Mouse (Mus musculus): ENCODE results near the gene Oaz3. TPM values are rescaled to one million over a fixed set of nuclear protein-coding genes. Genes with fewer than 3 reads are reported as not detected.

The Oaz3 gene
- polyA plus RNA-seq, 1 experiment from 2014 or later = 1.7 TPM

DNA sequence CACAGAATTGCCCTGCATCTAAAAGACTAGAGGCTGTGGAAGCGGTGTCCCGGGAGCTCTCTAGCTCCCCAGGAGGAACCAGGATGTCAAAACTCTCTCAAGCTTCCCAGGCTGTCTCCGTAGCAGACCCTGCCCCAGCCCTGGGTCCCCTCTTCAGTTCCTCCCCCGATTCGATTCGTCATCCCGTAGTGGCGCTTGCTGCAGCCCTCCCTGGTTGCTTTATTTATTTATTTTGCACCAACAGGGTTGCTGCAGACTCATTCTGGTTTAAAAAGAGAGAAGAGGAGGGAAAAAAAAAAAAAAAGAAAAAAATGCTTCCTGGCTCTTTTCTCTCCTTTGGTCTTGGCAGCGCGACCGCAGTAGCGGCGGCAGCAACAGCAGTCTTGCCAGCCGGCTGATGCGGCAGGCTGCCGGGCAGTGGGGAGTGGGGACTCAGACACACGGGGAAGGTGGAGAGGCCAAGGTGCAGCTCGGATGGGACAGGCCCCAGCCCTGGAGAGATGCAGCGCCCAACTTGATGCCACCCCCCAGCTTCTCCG is 44.7 kb downstream of the Oaz3 start:
- H3K4me3 ChIP-seq = peak overlapping the region; percentile 42
- H3K27me3 ChIP-seq = peaks cover 7% of the 10 kb centered on the region; the same call in 1 of the 2 replicates
- H3K36me3 ChIP-seq = no peaks in the 10 kb centered on the region
- peak; percentile 82 for ATAC-seq (replicated peaks)
- peak overlapping the region; percentile 56 for H3K9ac ChIP-seq (replicated peaks)
- H3K27ac ChIP-seq (replicated peaks) = peak overlapping the region; percentile 55
- WGBS = under 1% methylated on average over 20 of the region's 20 CpGs
- peak overlapping the region; percentile 75 for H3K4me2 ChIP-seq (replicated peaks)
- peaks cover 22% of the 10 kb centered on the region for H3K4me1 ChIP-seq
- no peaks in the 10 kb centered on the region for H3K9me3 ChIP-seq

DNA sequence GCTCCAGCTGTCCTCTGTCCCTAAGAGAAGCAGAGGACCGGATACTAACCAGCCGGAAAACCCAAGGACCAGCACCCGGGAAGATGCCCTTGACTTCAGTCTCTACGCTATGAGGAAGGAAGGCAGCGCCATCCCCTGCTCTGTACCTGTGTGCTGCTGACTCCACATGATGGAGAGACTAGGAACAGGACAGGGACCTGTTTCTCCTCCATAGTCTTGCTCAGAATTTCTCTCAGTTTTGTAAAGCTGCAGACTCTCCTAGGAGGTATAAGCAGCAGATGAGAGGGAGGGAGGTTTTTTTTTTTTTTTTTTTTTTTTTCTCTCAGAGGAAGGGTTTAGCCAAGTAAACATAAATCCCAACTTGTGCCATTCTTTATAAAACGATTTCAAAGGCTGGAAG is 45.5 kb downstream of the Oaz3 start, which contains the start of gene Lingo4:
Lingo4 (plus strand) TSS at position 301 of the 400 bp plus-strand sequence.
- H3K27me3 ChIP-seq = peaks cover 7% of the 10 kb centered on the region; the same call in 1 of the 2 replicates
- WGBS = 80% methylated on average over 6 of the region's 6 CpGs

DNA sequence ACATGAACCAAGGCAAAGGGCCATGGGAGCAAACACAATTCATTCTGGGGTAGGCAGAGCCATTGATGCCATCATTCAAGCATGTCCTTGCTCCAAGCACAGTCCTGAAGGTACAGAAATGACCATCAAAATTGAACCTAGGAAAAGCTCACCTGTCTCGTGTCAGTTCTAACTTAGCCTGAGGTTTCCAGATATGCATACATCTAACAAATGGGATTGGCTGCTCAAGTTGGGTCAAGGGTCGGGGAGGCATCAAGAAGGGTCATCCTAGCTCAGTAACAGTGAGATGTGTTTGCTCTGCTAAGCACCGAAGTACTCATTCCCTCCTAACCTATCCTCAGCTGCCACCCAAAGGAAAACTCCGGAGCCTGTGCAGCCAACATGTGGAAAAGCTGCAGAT is 46.9 kb downstream of the Oaz3 start:
- Histone ChIP-seq H3K4me1 (peaks cover 22% of the 10 kb centered on the region), H3K4me3 (no peak overlapping the region), H3K36me3 (no peaks in the 10 kb centered on the region), H3K9ac (replicated peaks) (no peak overlapping the region), H3K27ac (replicated peaks) (no peak overlapping the region), H3K27me3 (peaks cover 7% of the 10 kb centered on the region; the same call in 1 of the 2 replicates), H3K4me2 (replicated peaks) (no peak overlapping the region), H3K9me3 (no peaks in the 10 kb centered on the region)
- no peak for ATAC-seq (replicated peaks)
- WGBS = 85% methylated on average over 4 of the region's 4 CpGs

More for the DNA sequence above, 45.5 kb downstream of the Oaz3 start, which contains the start of gene Lingo4:
- Histone ChIP-seq H3K9me3 (no peaks in the 10 kb centered on the region), H3K36me3 (no peaks in the 10 kb centered on the region), H3K4me3 (peak within 1 kb of the TSS; percentile 42), H3K9ac (replicated peaks) (peak within 1 kb of the TSS; percentile 56), H3K27ac (replicated peaks) (peak within 1 kb of the TSS; percentile 55), H3K4me2 (replicated peaks) (peak within 1 kb of the TSS; percentile 75), H3K4me1 (peaks cover 22% of the 10 kb centered on the region)
- ATAC-seq (replicated peaks) = no peak

DNA sequence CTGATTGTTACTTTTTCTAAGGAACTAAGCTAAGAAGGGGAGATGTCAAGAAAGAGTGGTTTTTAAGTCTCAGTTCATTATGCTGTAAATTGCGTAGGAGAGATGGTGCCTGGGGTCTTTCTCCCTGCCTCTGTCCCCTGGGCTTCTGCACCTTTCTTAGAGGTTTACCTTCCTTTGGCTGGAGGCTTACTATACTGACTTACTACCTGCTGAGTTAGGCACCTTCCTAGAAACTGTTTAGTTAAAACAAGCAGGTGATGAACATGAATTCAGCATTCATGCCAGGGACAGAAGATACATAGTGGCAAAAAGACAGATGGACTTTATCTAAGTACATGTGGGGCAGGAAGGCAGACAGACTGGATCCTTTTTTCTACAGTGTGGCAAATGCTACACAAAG is 47.4 kb downstream of the Oaz3 start:
- no peak overlapping the region for H3K4me3 ChIP-seq
- no peak overlapping the region for H3K9ac ChIP-seq (replicated peaks)
- H3K4me2 ChIP-seq (replicated peaks) = no peak overlapping the region
- H3K27me3 ChIP-seq = peaks cover 7% of the 10 kb centered on the region; the same call in 1 of the 2 replicates
- H3K27ac ChIP-seq (replicated peaks) = no peak overlapping the region
- ATAC-seq (replicated peaks) = no peak
- H3K4me1 ChIP-seq = peaks cover 22% of the 10 kb centered on the region
- H3K9me3 ChIP-seq = no peaks in the 10 kb centered on the region
- H3K36me3 ChIP-seq = no peaks in the 10 kb centered on the region
- WGBS = 78% methylated on average over 1 of the region's 1 CpGs

DNA sequence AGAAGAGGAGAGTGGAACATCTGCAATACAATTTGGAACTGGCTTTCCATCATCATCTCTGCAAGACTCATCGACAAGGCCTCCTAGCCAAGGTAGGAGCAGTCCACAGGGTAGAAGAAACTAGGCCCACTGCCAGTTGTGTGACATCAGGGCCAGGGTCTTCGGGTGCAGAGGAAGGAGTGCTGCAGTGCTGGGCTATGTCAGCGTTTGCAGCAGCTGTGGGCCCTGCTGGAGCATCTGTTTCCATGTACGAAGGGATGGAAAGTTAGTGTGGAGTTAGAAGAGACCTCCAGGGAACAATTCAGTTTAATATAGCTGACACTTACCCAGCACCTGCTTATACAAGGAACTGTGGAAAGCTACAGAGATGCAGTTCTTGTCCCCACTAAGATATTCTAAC is 50.7 kb downstream of the Oaz3 start:
- H3K4me1 ChIP-seq = no peaks in the 10 kb centered on the region
- no peak overlapping the region for H3K9ac ChIP-seq (replicated peaks)
- no peak overlapping the region for H3K4me3 ChIP-seq
- peaks cover 4% of the 10 kb centered on the region; the same call in 1 of the 2 replicates for H3K27me3 ChIP-seq
- no peak overlapping the region for H3K4me2 ChIP-seq (replicated peaks)
- no peaks in the 10 kb centered on the region for H3K36me3 ChIP-seq
- ATAC-seq (replicated peaks) = no peak
- WGBS = 76% methylated on average over 4 of the region's 4 CpGs
- no peaks in the 10 kb centered on the region for H3K9me3 ChIP-seq
- H3K27ac ChIP-seq (replicated peaks) = no peak overlapping the region

DNA sequence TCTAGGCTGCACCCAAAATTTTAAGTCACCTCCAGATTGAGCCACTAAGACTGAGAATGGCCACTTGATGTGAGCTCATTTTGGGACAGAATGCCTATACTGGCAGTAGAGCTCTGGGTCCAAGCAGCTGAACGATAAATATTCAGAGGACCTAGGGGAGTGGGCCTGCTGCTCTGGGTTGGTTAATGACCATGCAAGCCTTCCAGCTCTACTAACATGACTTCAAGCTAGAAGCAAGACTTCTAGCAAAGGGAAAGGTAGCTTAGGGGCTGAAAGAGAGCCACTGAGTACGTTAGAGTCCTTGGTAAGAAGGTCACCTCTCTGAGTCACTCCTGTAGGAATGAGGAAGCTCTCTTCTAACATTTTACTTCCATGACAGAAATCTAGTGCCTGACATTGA is 51.6 kb downstream of the Oaz3 start:
- H3K4me1 ChIP-seq = no peaks in the 10 kb centered on the region
- no peak overlapping the region for H3K4me2 ChIP-seq (replicated peaks)
- H3K27ac ChIP-seq (replicated peaks) = no peak overlapping the region
- 90% methylated on average over 2 of the region's 2 CpGs for WGBS
- no peaks in the 10 kb centered on the region for H3K9me3 ChIP-seq
- no peak for ATAC-seq (replicated peaks)
- H3K9ac ChIP-seq (replicated peaks) = no peak overlapping the region
- H3K4me3 ChIP-seq = no peak overlapping the region
- no peaks in the 10 kb centered on the region for H3K36me3 ChIP-seq
- no peaks in the 10 kb centered on the region for H3K27me3 ChIP-seq

DNA sequence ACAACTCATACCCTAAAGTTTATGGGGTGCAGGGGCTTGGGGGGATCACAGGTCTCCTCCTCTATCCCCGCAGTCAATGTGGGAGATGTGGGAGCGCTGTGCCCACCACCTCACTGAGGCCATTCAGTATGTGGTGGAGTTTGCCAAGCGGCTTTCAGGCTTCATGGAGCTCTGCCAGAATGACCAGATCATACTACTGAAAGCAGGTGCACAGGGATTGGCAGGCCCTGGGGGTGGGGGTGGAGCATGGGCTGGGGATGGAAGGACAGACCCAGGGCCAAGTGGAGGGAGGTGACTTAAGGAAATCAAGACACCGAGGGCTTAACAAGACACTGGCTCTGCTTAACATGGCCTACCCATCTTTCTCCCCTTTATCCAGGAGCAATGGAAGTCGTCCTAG is 52.7 kb downstream of the Oaz3 start:
- Histone ChIP-seq H3K4me1 (no peaks in the 10 kb centered on the region), H3K9me3 (no peaks in the 10 kb centered on the region), H3K4me2 (replicated peaks) (no peak overlapping the region), H3K4me3 (no peak overlapping the region), H3K27me3 (no peaks in the 10 kb centered on the region), H3K27ac (replicated peaks) (no peak overlapping the region), H3K36me3 (no peaks in the 10 kb centered on the region), H3K9ac (replicated peaks) (no peak overlapping the region)
- WGBS = 84% methylated on average over 5 of the region's 5 CpGs
- no peak for ATAC-seq (replicated peaks)

DNA sequence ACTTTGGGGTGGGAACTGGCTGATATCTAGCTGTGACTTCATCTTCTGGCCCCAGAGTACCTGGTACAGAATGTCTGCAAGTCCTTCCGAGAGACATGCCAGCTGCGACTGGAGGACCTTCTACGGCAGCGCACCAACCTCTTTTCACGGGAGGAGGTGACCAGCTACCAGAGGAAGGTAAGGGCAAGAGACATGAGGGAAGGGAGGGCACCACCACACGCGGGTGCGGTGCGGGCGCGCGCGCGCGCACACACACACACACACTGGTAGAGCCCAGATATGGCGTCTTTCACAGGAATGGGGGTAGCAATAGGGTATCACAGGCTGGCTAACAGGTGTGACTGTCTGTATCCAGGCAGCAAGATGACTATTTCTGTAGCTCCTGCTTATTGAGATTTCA is 54.3 kb downstream of the Oaz3 start:
- no peak overlapping the region for H3K9ac ChIP-seq (replicated peaks)
- H3K4me1 ChIP-seq = no peaks in the 10 kb centered on the region
- no peak overlapping the region for H3K4me3 ChIP-seq
- H3K4me2 ChIP-seq (replicated peaks) = no peak overlapping the region
- WGBS = 98% methylated on average over 16 of the region's 16 CpGs
- H3K36me3 ChIP-seq = no peaks in the 10 kb centered on the region
- no peak overlapping the region for H3K27ac ChIP-seq (replicated peaks)
- H3K9me3 ChIP-seq = no peaks in the 10 kb centered on the region
- ATAC-seq (replicated peaks) = no peak
- H3K27me3 ChIP-seq = no peaks in the 10 kb centered on the region

DNA sequence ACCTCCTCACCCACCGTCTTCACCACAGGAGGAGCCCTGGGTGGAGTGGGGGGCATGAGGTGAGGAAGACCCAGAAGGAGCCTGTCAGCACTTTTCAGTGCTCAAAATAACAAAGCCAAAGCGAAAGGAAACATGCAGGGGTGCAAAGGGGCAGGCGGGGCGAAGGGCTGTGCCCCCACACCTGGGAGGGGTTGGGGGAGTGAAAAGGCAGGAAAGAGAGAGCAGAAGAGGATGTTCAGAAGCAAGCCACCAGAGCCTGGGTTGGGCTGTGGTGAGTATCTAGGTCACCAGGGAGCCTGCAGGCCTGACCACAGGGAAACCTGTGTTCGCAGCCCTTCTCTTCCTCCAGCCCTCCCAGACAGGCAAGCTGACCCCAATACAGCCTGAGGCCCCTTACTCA is 55.7 kb downstream of the Oaz3 start:
- 85% methylated on average over 5 of the region's 5 CpGs for WGBS
- no peaks in the 10 kb centered on the region for H3K27me3 ChIP-seq
- no peaks in the 10 kb centered on the region for H3K4me1 ChIP-seq
- H3K9me3 ChIP-seq = no peaks in the 10 kb centered on the region
- no peak for ATAC-seq (replicated peaks)
- no peak overlapping the region for H3K4me3 ChIP-seq
- H3K36me3 ChIP-seq = no peaks in the 10 kb centered on the region
- H3K9ac ChIP-seq (replicated peaks) = no peak overlapping the region
- no peak overlapping the region for H3K27ac ChIP-seq (replicated peaks)
- no peak overlapping the region for H3K4me2 ChIP-seq (replicated peaks)

DNA sequence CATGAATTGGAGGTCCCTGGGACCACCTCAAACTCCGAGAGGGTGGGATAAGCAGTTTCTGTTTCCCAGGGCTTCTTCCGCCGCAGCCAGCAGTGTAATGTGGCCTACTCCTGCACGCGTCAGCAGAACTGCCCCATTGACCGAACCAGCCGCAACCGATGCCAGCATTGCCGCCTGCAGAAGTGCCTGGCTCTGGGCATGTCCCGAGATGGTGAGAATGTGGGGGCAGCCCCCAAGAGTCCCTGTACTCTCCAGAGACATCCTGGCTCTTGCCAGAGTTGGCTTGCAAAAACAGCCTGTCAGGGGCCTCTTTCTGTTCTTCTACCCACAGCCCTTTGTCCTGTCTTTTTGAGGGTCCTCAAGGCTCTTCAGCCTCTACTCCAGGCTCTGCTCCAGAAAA is 56.3 kb downstream of the Oaz3 start:
- no peak for ATAC-seq (replicated peaks)
- Histone ChIP-seq H3K4me3 (no peak overlapping the region), H3K27me3 (no peaks in the 10 kb centered on the region), H3K9ac (replicated peaks) (no peak overlapping the region), H3K4me2 (replicated peaks) (no peak overlapping the region), H3K9me3 (no peaks in the 10 kb centered on the region), H3K27ac (replicated peaks) (no peak overlapping the region), H3K4me1 (no peaks in the 10 kb centered on the region), H3K36me3 (no peaks in the 10 kb centered on the region)
- WGBS = 90% methylated on average over 10 of the region's 10 CpGs

DNA sequence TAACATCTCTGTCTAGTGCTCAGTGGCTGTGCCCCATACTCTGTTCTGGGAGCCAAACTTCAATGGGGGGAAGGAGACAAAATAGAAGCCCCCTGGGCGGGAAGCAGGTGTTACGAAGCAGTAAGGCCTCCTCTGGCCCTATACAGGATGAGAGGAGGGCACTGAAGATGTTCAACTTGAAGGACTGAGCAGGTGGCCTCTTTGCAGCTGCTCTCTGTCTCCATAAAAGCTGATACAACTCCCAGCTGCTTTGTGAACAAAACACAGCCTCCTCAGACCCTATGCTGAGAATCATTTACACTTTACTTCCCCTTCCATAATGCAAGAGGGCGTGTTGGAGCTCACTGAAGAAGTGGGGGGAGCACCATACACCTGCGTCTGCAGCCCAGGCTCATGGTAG is 57.0 kb downstream of the Oaz3 start:
- WGBS = 70% methylated on average over 4 of the region's 4 CpGs
- Histone ChIP-seq H3K27ac (replicated peaks) (no peak overlapping the region), H3K27me3 (no peaks in the 10 kb centered on the region), H3K4me3 (no peak overlapping the region), H3K4me1 (no peaks in the 10 kb centered on the region), H3K9ac (replicated peaks) (no peak overlapping the region), H3K9me3 (no peaks in the 10 kb centered on the region), H3K4me2 (replicated peaks) (no peak overlapping the region), H3K36me3 (no peaks in the 10 kb centered on the region)
- ATAC-seq (replicated peaks) = no peak

DNA sequence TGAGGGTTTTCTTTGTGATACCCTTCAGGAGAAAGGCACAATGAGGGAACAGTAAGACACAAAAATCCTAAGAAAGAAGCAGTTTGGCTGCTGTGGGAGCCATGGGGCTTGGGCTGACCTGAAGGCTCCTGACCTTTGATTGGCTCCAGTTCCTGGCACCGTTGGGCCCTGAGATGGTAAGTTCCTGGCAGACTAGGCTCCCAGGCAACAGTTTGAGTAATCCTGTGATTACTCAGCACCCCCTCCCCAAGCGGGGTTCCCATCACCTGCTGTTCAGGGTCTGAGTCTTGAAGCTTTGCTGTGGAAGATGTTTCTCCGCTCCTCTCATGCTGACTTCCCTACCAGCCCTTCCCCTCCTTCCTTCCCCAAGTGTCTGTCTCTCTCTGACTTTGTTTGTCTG is 60.2 kb downstream of the Oaz3 start:
- Histone ChIP-seq H3K4me3 (no peak overlapping the region), H3K4me1 (no peaks in the 10 kb centered on the region), H3K9me3 (no peaks in the 10 kb centered on the region), H3K4me2 (replicated peaks) (no peak overlapping the region), H3K36me3 (no peaks in the 10 kb centered on the region), H3K27ac (replicated peaks) (no peak overlapping the region), H3K9ac (replicated peaks) (no peak overlapping the region), H3K27me3 (no peaks in the 10 kb centered on the region)
- 58% methylated on average over 3 of the region's 3 CpGs for WGBS
- no peak for ATAC-seq (replicated peaks)

Measured in forebrain, embryonic 15.5 days (tissue).